14 mouse cellular contexts compared by ENCODE assay signal in genomic region chr10:116310516-116311210, GRCm38 (mm10). TPM values are rescaled to one million over a fixed set of nuclear protein-coding genes. Genes with fewer than 3 reads are reported as not detected.
A peak's percentile ranks its signal among the peaks of the same experiment; 100 is the strongest.
DNase-seq lines count a peak whose midpoint lies in the region; TF ChIP-seq lines count a peak whose summit lies in the region.
"Had no signal": no experiment of that assay in that cellular context is flagged by ENCODE, and none has a peak within 500 bp of the region (broad histone marks: within the 10 kb centered on the region; RNA-seq: fewer than 3 reads in every experiment).

No protein-coding gene starts in this region.

- 27% methylated on average over 11 of the region's 11 CpGs for WGBS in lung, adult 2 months

- TF ChIP-seq POLR2A in lung, adult 2 months (IDR thresholded peaks at IDR 0.05; ENCODE audit: borderline replicate concordance, extremely low read depth, low read depth, low read length), result no peak

- peak; percentile 21 for DNase-seq in adrenal gland, postnatal 14 days
- DNase-seq in adrenal gland, postnatal 25 days, result no peak
- no peak for DNase-seq in layer of hippocampus, adult 2 months (ENCODE audit: low spot score in 2 of 2)
- DNase-seq in layer of hippocampus, adult 9-10 months (ENCODE audit: low spot score), result no peak
- DNase-seq in lung, adult 2 months, result no peak
- DNase-seq in testis, postnatal 10 days (ENCODE audit: low spot score), result peak; percentile 74
- DNase-seq in embryo, embryonic 9.5 days (ENCODE audit: extremely low spot score), result no peak
- no peak for DNase-seq in cerebellum, postnatal 25 days
- DNase-seq: adrenal gland, postnatal 10 days had no signal

- TF ChIP-seq CTCF in layer of hippocampus, adult 2 months (conservative IDR thresholded peaks at IDR 0.05), result no peak
- TF ChIP-seq CTCF in lung, adult 2 months (IDR thresholded peaks at IDR 0.05; ENCODE audit: insufficient read depth, low read length), result no peak

- peak overlapping the region; percentile 55; the same call in 1 of the 2 replicates for H3K27ac ChIP-seq in layer of hippocampus, adult 2 months
- H3K27ac ChIP-seq: hindbrain, embryonic 15.5 days; limb, embryonic 15.5 days had no signal

- H3K4me1 ChIP-seq in lung, adult 2 months (ENCODE audit: control insufficient read depth, insufficient read depth, low read length), result peaks cover 13% of the 10 kb centered on the region
- H3K4me1 ChIP-seq: hindbrain, embryonic 15.5 days; limb, embryonic 15.5 days had no signal

- H3K4me3 ChIP-seq in layer of hippocampus, adult 2 months, result 0 out of 2 replicates have a peak overlapping the region, but pooled peaks have one; percentile 1
- peak overlapping the region; percentile 46 for H3K4me3 ChIP-seq in lung, adult 2 months (replicated peaks; ENCODE audit: extremely low read depth, low read depth, low read length)
- H3K4me3 ChIP-seq: hindbrain, embryonic 15.5 days; limb, embryonic 15.5 days; myocyte had no signal

RNA-seq across cellular contexts. Expression of gene Ptprb, which starts 35.3 kb away (rescaled TPM):
- total RNA-seq in adrenal gland, postnatal 14 days (2021), result 62.5 and 64.6 TPM in 2 replicates
- total RNA-seq in adrenal gland, postnatal 25 days (2021), result 32.8 and 42.3 TPM in 2 replicates
- 10 to 100 TPM; 15.0 to 19.7 TPM for total RNA-seq in layer of hippocampus, adult 2 months (2021)
- 75.4 and 83.5 TPM in 2 replicates for polyA plus RNA-seq in lung, adult 2 months (2012; rRNA removed)
- total RNA-seq: common myeloid progenitor, adult 5-6 weeks; granulocyte monocyte progenitor cell, adult 5-6 weeks had no signal

Comparison
In these comparisons a context has a peak if more than half of its experiments do, and no peak if none do; other contexts are left out.
1. DNase-seq: peak in adrenal gland, postnatal 14 days (single experiment) and testis, postnatal 10 days (single experiment); none in adrenal gland, postnatal 25 days (single experiment), layer of hippocampus, adult 2 months (0 of 2), layer of hippocampus, adult 9-10 months (single experiment), lung, adult 2 months (single experiment), embryo, embryonic 9.5 days (single experiment) and cerebellum, postnatal 25 days (0 of 2).